Mouse (Mus musculus): ENCODE data around the gene Atp13a4. TPM values are rescaled to one million over a fixed set of nuclear protein-coding genes. Genes with fewer than 3 reads are reported as not detected.
A peak's percentile ranks its signal among the peaks of the same experiment; 100 is the strongest.

The Atp13a4 gene
- polyA plus RNA-seq (2016; fragmentation: Nextera tagmentation; extraction: Ambion mirVana), result 0.25 TPM in 1 of 2 replicates, not detected in the other

DNA sequence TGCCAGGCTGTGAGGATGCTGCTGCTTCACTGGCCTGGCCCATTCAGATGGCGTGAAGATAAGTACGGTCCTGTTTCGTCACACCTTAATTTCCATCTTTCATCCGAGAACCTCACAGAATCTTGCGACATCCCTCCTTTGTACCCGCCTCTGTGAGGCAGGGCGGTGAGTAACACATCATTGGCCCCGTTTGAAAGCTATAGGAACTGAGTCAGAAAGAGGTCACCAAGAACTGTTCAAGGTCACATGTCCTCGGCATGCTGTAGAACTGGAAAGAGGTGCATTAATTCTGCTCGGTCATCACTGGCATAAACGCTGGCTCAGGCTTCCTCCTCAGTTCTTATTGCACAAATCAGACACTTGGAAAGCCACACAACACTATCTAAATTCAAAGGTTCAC lies at the start of gene Atp13a4:
Gene Atp13a4 (minus strand): TSS at position 36 of the 400 bp plus-strand sequence.
- no peaks in the 10 kb centered on the region for H3K4me1 ChIP-seq (replicated peaks)
- no peak within 1 kb of the TSS for H3K4me3 ChIP-seq
- no peaks in the 10 kb centered on the region for H3K36me3 ChIP-seq
- 90% methylated on average over 11 of the region's 11 CpGs for WGBS
- H3K9me3 ChIP-seq, result no peaks in the 10 kb centered on the region
- DNase-seq (ENCODE audit: low spot score), result no peak
- no peak within 1 kb of the TSS for H3K27ac ChIP-seq
- H3K27me3 ChIP-seq (ENCODE audit: insufficient read depth, poor library complexity, severe bottlenecking), result no peaks in the 10 kb centered on the region

GRCm38 (mm10) chr16:29592171-29592570 lies 47.5 kb upstream of the Atp13a4 start:
- H3K36me3 ChIP-seq, result peaks cover 74% of the 10 kb centered on the region
- no peaks in the 10 kb centered on the region for H3K4me1 ChIP-seq (replicated peaks)

GRCm38 (mm10) chr16:29579787-29580176 lies 35.1 kb upstream of the Atp13a4 start:
- DNase-seq (ENCODE audit: low spot score), result no peak
- Histone ChIP-seq H3K36me3 (no peaks in the 10 kb centered on the region), H3K27ac (peak overlapping the region; percentile 93), H3K27me3 (ENCODE audit: insufficient read depth, poor library complexity, severe bottlenecking) (no peaks in the 10 kb centered on the region), H3K4me3 (peak overlapping the region; percentile 93), H3K4me1 (replicated peaks) (peaks cover 11% of the 10 kb centered on the region), H3K9me3 (no peaks in the 10 kb centered on the region)
- 9% methylated on average over 12 of the region's 12 CpGs for WGBS

More at GRCm38 (mm10) chr16:29592171-29592570, 47.5 kb upstream of the Atp13a4 start:
- Histone ChIP-seq H3K4me3 (no peak overlapping the region), H3K27ac (no peak overlapping the region), H3K9me3 (no peaks in the 10 kb centered on the region), H3K27me3 (ENCODE audit: insufficient read depth, poor library complexity, severe bottlenecking) (no peaks in the 10 kb centered on the region)
- no peak for DNase-seq (ENCODE audit: low spot score)
- 90% methylated on average over 7 of the region's 7 CpGs for WGBS

GRCm38 (mm10) chr16:29579167-29579786 lies 34.6 kb upstream of the Atp13a4 start, which contains the start of gene Opa1:
TSS of gene Opa1 (plus strand) at chr16:29579334.
- Histone ChIP-seq H3K27me3 (ENCODE audit: insufficient read depth, poor library complexity, severe bottlenecking) (no peaks in the 10 kb centered on the region), H3K4me3 (peak within 1 kb of the TSS; percentile 93), H3K4me1 (replicated peaks) (peaks cover 11% of the 10 kb centered on the region), H3K27ac (peak within 1 kb of the TSS; percentile 93), H3K36me3 (no peaks in the 10 kb centered on the region), H3K9me3 (no peaks in the 10 kb centered on the region)
- DNase-seq (ENCODE audit: low spot score), result peak; percentile 98
- WGBS, result under 1% methylated on average over 39 of the region's 39 CpGs

- no peaks in the 10 kb centered on the region for H3K36me3 ChIP-seq
- DNase-seq (ENCODE audit: low spot score), result no peak
- 14% methylated on average over 5 of the region's 5 CpGs for WGBS
Measured at GRCm38 (mm10) chr16:29575620-29576019, 31.0 kb upstream of the Atp13a4 start.

GRCm38 (mm10) chr16:29574013-29574412 lies 29.3 kb upstream of the Atp13a4 start:
- Histone ChIP-seq H3K4me3 (no peak overlapping the region), H3K27me3 (ENCODE audit: insufficient read depth, poor library complexity, severe bottlenecking) (no peaks in the 10 kb centered on the region), H3K36me3 (no peaks in the 10 kb centered on the region), H3K9me3 (no peaks in the 10 kb centered on the region), H3K27ac (no peak overlapping the region), H3K4me1 (replicated peaks) (no peaks in the 10 kb centered on the region)
- WGBS, result 77% methylated on average over 4 of the region's 4 CpGs
- DNase-seq (ENCODE audit: low spot score), result no peak

More at GRCm38 (mm10) chr16:29575620-29576019, 31.0 kb upstream of the Atp13a4 start:
- Histone ChIP-seq H3K27me3 (ENCODE audit: insufficient read depth, poor library complexity, severe bottlenecking) (no peaks in the 10 kb centered on the region), H3K4me1 (replicated peaks) (peaks cover 9% of the 10 kb centered on the region), H3K27ac (no peak overlapping the region), H3K9me3 (no peaks in the 10 kb centered on the region), H3K4me3 (no peak overlapping the region)

- WGBS, result 11% methylated on average over 7 of the region's 7 CpGs
- Histone ChIP-seq H3K27ac (no peak overlapping the region), H3K4me1 (replicated peaks) (no peaks in the 10 kb centered on the region), H3K36me3 (no peaks in the 10 kb centered on the region), H3K9me3 (no peaks in the 10 kb centered on the region), H3K27me3 (ENCODE audit: insufficient read depth, poor library complexity, severe bottlenecking) (no peaks in the 10 kb centered on the region), H3K4me3 (no peak overlapping the region)
- DNase-seq (ENCODE audit: low spot score), result peak; percentile 14
Measured at GRCm38 (mm10) chr16:29560869-29561268, 16.2 kb upstream of the Atp13a4 start.

DNA sequence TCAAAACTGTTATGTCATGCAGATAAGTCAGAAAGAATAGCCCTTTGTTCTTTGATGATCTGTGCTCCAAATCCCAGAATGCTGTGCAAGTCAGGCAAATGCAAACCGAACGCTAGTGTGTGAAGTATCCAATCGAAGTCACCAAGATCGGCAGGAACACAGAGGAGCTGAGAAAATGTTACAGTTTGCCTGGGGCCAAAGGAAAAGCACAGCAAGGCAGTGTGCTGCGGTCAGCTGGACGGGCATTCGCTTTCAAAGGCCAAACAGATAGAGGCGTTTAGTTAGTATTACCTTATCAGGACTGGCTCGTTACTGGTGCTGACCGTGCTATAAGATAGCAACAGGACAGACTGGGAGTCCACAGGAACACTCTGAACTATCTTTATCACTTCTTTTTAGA lies 15.8 kb upstream of the Atp13a4 start:
- H3K4me3 ChIP-seq, result no peak overlapping the region
- H3K4me1 ChIP-seq (replicated peaks), result no peaks in the 10 kb centered on the region
- no peak for DNase-seq (ENCODE audit: low spot score)
- no peak overlapping the region for H3K27ac ChIP-seq
- 58% methylated on average over 10 of the region's 10 CpGs for WGBS
- H3K9me3 ChIP-seq, result no peaks in the 10 kb centered on the region
- H3K27me3 ChIP-seq (ENCODE audit: insufficient read depth, poor library complexity, severe bottlenecking), result no peaks in the 10 kb centered on the region
- H3K36me3 ChIP-seq, result no peaks in the 10 kb centered on the region

DNA sequence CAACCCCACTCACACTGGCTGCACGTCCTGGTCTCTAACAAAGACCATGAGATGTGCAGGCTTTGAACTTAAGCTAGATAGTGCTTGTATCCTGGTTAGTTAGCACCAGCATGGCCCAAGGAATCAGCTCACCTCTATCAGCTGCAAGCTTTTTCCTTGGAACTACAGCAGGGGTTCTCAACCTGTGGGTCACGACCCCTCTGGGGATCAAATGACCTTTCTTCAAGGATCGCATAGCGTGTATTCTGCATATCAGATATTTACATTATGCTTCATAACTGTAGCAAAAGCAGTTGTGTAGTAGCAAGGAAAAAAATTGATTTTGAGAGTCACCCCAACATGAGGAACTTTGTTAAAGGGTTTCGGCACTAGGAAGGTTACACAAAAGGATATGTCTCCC lies 15.0 kb upstream of the Atp13a4 start:
- H3K4me1 ChIP-seq (replicated peaks), result no peaks in the 10 kb centered on the region
- H3K9me3 ChIP-seq, result no peaks in the 10 kb centered on the region
- H3K27me3 ChIP-seq (ENCODE audit: insufficient read depth, poor library complexity, severe bottlenecking), result no peaks in the 10 kb centered on the region
- no peaks in the 10 kb centered on the region for H3K36me3 ChIP-seq
- no peak for DNase-seq (ENCODE audit: low spot score)
- WGBS, result 82% methylated on average over 5 of the region's 5 CpGs
- no peak overlapping the region for H3K27ac ChIP-seq
- H3K4me3 ChIP-seq, result no peak overlapping the region

GRCm38 (mm10) chr16:29541261-29541683 lies 3.4 kb downstream of the Atp13a4 start:
- 85% methylated on average over 11 of the region's 11 CpGs for WGBS
- H3K4me1 ChIP-seq (replicated peaks), result no peaks in the 10 kb centered on the region

DNA sequence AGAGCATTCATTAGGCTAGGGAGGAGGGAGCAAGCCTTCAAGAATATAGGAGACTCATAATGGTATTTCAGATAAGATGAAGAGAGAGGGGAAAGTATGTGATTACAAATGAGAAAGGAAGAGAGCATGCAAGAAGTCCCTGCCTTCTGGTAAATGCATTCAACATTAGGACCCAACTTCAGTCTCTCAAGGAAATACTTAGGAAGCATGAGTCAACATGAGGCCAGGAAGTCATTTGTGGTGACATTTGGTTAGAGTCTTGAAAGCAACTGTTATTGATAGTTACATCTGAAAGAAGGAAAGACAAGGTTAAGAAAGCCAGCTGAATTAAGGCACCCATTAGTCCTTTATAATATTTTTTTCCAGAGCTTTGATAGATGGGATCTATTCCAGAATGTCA lies 4.8 kb downstream of the Atp13a4 start:
- Histone ChIP-seq H3K27me3 (ENCODE audit: insufficient read depth, poor library complexity, severe bottlenecking) (no peaks in the 10 kb centered on the region), H3K4me1 (replicated peaks) (no peaks in the 10 kb centered on the region), H3K27ac (no peak overlapping the region), H3K9me3 (no peaks in the 10 kb centered on the region), H3K4me3 (no peak overlapping the region), H3K36me3 (no peaks in the 10 kb centered on the region)
- no peak for DNase-seq (ENCODE audit: low spot score)

More at GRCm38 (mm10) chr16:29541261-29541683, 3.4 kb downstream of the Atp13a4 start:
- no peak overlapping the region for H3K27ac ChIP-seq
- H3K4me3 ChIP-seq, result no peak overlapping the region
- DNase-seq (ENCODE audit: low spot score), result no peak
- H3K36me3 ChIP-seq, result no peaks in the 10 kb centered on the region
- no peaks in the 10 kb centered on the region for H3K27me3 ChIP-seq (ENCODE audit: insufficient read depth, poor library complexity, severe bottlenecking)
- H3K9me3 ChIP-seq, result no peaks in the 10 kb centered on the region

GRCm38 (mm10) chr16:29536411-29537204 lies 8.1 kb downstream of the Atp13a4 start:
- no peak overlapping the region for H3K27ac ChIP-seq
- no peaks in the 10 kb centered on the region for H3K4me1 ChIP-seq (replicated peaks)
- no peaks in the 10 kb centered on the region for H3K27me3 ChIP-seq (ENCODE audit: insufficient read depth, poor library complexity, severe bottlenecking)
- WGBS, result 80% methylated on average over 15 of the region's 15 CpGs
- no peak for DNase-seq (ENCODE audit: low spot score)
- no peak overlapping the region for H3K4me3 ChIP-seq
- no peaks in the 10 kb centered on the region for H3K9me3 ChIP-seq
- H3K36me3 ChIP-seq, result no peaks in the 10 kb centered on the region

DNA sequence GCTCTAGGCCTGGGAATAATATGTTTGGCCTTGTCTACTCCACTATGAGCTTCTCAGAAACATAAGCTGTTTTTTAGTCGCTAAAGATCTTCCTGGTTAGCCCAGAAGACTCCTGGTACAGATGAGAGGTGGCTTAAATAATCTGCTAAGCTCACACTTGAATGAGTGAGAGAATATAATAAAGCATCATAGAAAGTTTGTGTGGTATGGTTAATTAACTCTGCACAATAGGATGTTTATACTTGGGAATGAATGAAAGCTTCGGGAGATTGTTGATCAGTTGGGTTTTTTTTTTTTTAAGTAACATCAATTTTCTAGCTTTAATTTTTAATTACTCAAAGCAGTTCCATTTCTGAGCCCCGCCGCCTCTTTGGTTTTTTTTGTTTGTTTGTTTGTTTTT lies 8.8 kb downstream of the Atp13a4 start:
- H3K36me3 ChIP-seq, result no peaks in the 10 kb centered on the region

More for the DNA sequence above, 8.8 kb downstream of the Atp13a4 start:
- H3K4me3 ChIP-seq, result no peak overlapping the region
- 82% methylated on average over 4 of the region's 4 CpGs for WGBS
- DNase-seq (ENCODE audit: low spot score), result no peak
- H3K9me3 ChIP-seq, result no peaks in the 10 kb centered on the region
- H3K27me3 ChIP-seq (ENCODE audit: insufficient read depth, poor library complexity, severe bottlenecking), result no peaks in the 10 kb centered on the region
- no peaks in the 10 kb centered on the region for H3K4me1 ChIP-seq (replicated peaks)
- H3K27ac ChIP-seq, result no peak overlapping the region
